Mouse (Mus musculus) adrenal gland, adult 2 months (tissue): Measurements from ENCODE around the gene Hspd1. TPM values are rescaled to one million over a fixed set of nuclear protein-coding genes. Genes with fewer than 3 reads are reported as not detected.
"Not testable (repeated sequence)": the region's sequence is repeated elsewhere in the genome, so short reads cannot be mapped to it uniquely, and the experiment has no call there.

ENCODE experiments used
- DNase-seq: peaks from one replicate; pipeline ENCODE4 v3.0.0; 2021
- polyA plus RNA-seq: library from polyadenylated mRNA; depleted of rRNA; stranded (reverse); fragments of >200 nt; gene quantifications from 2 replicates; pipeline ENCODE4 v1.2.3, GENCODE M21; 2012
- total RNA-seq, 2 experiments: library from RNA; stranded (reverse); gene quantifications; 2 replicates each; pipeline ENCODE4 v1.2.3; 2021

The Hspd1 gene
- total and polyA plus RNA-seq, 3 experiments: 38.9 to 1,353 (median 1,172) TPM

DNA sequence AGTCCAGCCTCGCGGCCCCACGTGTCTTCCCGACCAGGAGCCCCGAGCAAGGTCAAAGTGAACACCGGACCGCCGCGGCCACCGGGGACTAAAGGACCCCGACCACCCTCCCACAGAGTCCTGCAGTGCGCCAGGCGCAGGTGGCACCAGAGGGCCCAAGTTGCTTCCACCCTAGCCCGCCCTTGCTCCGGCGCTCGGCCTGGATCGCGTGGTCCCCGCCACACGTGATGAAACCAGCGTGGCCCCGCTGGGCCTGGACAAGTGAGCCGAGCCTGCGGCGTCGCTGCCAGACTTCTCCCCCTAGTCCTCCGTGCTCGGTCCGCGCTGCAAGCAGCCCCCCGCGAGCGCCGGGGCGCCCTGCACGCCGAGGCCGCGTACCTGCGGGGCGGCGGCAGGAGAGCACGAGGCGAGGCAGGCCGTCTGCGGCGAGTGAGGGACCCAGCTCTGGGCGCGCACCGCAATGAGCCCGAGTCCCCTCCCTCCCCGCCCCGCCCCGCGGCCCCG is 590 bp downstream of the Hspd1 start:
- DNase-seq: no peak

DNA sequence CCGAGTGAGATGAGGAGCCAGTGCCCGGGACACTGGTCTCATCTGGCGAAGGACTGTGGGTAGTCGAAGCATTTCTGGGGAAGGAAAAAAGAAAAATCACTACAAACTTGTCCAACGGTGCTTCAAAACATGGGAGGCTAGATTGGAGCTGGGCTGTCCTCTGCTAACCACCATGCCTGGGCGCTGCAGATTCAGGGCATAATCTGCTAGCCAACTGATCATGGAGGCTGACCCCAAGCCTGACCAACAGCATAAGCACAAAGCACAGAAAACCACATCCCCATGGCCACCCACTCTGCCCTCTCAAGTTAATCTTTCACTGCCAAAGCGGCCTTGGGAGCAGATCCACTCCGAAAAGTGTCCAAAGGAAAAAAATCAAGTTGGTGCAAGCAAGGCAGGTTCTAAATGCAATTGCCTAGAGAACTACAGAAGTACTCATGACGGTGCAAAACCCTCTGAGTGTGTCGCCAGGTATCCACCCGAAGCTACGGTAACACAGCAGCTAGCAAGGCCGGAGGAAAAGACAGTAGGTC is 1.1 kb downstream of the Hspd1 start:
- DNase-seq: peak; percentile 69

DNA sequence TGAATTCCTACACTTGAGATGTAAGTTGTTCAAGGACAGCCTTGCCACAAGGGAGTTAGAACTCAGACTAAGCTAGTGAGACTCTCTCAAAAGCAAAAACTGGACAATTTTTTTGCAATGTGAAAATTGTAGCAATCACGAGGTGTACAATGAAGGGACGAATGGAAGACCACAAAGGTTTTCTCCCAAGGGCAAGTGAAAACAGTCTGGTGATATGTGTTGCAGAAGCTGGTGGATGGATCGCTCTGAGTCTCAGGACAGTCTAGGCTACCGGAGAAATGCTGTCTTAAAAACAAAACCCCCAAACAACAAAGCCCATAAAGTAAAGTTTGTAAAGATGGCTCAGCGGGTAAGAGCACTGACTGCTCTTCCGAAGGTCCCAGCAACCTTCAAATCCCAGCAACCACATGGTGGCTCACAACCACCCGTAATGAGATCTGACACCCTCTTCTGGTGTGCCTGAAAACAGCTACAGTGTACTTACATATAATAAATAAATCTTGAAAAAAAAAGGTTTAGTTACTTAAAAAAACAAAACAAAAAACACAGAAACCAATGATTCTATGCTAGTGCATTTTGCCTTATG is 2.2 kb downstream of the Hspd1 start:
- peak; percentile 39 for DNase-seq

DNA sequence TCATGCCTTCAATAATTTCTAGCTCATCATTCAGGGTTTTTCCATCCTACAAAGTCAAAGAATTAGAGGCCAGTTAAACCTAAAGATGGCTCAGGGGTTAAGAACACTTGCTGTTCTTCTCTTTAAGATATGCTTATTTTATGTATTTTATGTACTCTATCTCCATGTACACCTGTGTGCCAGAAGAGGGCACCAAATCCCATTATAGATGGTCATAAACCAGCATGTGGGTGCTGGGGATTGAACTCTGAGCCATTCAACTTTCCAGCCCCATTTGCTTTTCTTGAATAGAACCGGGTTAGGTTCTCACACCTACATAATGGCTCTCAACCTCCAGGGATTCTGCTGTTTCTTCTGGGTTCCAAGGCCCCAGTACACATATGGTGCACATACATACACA is 5.9 kb downstream of the Hspd1 start:
- DNase-seq: no peak

DNA sequence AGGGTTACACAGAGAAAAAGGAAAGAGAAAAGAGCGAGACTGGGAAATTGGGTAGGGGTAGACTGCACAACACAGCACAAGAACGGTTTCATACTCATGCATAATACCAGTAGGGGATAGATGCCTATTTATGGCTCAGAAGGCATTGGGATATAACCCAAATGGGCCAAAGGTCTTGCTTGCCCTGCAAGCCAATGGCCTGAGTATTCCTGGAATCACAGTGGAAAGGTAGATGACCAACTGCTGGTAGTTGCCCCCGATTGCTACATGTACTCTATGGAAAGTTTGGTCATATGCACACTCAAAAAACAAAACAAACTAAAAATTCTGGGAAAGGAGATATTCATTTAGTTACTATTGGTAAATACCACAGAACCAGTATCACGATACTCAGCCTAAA is 8.4 kb downstream of the Hspd1 start:
- no peak for DNase-seq

DNA sequence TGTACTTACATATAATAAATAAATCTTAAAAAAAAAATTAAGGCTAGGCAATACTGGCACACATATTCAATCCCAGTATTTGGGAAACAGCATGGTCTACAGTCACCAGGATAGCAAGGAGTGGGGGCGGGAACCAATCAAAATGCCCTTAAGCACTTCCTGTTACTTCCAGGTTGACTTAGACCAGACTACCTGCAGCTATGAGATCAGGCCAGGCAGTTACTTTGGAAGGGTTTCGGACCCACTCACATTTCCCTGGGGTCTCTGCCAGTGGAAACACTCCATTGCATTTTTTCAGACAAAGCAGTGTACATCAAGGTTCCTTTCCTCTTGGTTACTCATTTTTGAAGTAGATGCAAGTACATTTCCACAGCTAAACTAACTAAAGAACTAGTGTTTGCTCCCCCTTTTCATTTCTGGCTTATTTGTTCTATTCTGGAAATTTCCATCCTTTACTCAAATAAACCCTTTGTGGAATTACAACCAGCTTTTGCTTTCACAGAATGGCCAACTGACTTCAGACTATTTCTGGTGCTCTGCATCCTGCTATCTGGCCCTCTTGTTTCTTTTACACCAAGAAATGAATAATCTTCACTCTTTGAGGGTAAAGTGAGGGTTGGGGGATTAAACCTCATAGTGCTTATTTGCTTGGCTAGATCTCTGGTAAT is 11.1 kb downstream of the Hspd1 start:
- DNase-seq: no peak

DNA sequence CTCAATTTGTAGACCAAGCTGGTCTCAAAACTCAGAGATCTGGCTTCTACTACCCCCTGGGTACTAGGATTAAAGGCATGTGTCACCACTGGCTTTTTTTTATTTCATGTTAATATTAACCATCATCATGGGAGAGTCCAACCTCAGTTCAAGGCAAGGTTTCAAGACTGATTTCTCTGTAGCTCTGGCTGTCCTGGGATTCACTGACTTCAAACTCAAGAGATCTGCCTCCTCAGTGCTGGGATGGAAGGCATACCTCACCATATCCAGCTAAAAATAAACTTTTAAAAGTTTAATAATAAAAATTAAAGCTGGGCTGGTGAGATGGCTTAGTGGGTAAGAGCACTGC is 11.7 kb downstream of the Hspd1 start:
- DNase-seq: no peak

DNA sequence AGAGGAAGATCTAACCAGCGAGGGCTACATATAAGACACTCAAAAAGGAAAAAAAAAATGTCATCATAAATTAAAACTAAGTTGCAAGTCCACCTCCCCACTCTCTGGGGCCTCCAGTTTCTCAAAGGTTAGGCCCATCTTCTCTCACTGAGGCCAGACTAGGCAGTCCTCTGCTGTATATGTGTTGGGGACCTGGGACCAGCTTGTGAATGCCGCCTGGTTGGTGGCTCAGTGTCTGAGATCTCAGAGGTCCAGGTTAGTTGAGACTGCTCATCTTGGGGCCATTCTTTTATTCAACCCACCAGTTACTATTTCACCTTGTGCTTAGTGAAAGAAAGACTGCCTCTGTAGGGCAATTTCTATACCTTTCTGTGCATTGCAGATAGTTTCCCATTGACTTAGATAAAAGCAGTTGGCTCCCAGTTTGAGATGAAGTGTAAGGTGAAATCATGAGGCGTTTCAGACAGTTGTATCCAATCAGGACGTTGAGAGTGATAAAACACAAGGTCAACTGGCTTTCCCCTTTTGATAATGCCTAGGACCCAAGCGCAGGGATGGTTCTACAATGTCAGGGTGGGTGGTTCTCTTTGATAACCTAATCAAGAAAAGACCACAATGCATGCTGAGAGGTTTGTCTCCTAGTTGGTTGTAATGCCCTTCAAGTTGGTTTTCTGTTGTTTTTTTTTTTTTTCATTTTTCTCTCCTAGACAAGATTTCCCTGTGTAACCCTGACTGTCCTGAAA is 12.2 kb downstream of the Hspd1 start:
- DNase-seq: no peak

DNA sequence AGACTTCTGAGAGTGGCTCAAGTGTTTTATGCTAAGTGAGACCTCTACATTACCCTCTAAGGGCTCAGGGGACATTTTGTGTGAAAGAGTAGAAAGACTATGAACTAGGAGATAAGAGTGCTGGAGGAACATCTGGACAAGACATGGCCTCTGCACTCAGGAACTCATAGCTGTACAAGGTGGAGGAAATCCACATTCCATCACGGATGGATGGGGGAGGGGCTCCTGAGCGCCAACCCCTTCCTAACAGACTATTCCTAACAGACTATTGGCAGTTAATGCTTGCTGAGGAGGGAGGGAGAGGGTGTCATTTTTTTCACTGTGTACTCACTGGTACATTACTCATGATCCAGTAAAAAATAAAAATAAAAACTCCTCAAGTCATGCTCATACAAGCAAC is 13.3 kb downstream of the Hspd1 start:
- DNase-seq: no peak

DNA sequence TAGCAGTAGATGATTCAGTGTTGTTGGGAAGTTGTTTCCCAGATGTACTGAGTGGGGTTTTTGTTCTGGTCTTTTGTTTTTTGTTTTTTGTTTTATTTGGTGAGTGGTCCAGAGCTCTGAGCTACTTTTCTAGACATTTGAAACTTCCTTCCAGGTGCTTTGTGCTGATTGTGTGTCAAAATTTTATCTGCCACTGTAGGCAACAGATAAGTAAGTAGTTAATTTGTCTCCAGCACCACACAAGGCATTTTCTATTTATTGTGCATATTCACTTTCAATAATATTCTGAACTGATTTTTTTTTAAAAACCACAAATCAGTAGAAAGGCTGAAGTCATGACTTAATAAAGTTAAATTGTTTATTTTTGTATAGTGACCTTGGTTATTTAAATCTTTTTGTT is 15.7 kb downstream of the Hspd1 start:
- DNase-seq: not testable (repeated sequence)

DNA sequence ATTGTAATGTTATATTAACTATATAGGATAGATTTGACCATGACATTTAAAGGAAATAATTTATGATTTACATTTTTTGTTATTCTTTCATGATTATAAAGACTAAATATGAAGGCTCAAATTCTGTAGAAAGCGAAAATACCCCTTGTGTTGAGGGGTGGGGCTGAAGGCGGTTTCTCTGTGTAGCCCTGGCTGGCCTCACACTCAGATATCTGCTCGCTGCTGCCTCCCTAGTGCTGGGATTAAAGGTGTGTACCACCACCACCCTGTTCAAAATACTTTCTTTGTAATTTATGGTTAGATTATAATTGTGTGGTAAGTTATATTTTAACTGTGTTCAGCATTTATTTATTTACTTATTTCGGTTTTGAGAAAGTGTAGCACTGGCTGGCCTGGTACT is 26.3 kb downstream of the Hspd1 start:
- no peak for DNase-seq

DNA sequence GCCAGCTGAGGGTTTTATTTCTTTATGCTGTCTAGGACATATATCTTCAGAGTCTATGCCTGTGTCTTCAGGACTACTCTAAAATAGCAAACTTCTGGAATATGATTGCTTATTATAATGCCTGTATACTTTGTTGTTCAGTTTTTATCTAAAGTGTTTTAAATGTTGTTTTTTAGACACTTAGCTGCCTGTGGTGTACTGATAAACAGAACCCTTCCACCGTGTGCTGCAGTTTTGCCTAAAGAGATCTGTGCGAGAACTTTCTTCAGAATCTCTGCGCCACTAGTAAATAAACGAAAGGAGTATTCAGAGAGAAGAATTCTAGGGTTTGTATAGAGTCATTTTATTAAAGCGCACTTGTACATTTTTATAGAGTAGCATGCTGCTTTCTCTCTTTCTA is 26.9 kb downstream of the Hspd1 start:
- no peak for DNase-seq

DNA sequence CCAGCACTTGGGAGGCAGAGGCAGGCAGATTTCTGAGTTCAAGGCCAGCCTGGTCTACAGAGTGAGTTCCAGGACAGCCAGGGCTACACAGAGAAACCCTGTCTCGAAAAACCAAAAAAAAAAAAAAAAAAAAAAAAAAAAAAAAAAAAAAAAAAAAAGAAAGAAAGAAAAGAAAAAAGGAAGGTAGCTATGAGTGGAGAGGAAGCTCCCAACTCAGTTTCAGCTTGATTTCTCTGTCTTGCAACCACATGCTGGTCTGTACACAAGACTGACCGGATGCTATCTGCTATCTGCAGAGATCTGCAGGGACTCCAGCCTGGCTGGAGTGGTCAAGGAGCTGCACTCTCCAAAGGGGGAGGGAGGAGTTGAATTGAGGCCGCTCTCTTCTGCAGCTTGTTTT is 29.7 kb downstream of the Hspd1 start:
- DNase-seq: not testable (repeated sequence)

DNA sequence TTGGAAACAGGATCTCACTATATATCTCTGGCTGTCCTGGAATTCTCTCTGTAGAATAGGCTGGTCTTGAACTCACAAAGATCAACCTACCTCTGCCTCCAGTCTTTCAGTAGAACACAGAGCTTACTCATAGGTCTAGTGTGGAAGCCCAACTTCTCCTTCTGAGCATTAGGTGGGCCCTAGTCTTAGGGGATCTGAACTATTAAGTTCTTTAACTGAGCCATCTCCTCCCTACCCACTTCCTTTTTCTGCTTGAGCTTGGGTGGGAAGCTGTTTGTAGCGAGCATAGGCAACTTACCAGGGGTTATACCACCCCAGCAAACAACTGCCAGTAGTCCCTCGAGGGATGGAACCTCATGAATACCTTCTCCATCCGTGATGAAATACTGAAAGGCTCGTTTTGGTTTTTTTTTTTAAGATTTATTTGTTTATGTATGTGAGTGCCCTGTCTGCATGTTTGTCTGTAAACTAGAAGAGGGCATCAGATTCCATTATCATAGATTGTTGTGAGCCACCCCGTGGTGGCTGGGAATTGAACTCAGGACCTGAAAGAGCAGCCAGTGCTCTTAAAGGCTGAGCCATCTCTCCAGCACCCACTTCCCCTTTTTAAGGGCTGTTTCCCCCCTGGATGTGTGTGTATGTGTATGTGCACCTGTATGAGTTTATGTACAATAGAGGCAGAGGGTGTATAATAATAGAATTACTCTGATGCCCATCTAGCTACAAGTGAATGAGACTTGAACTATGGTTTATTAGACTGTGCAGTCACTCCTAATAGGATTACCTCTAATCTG is 32.5 kb downstream of the Hspd1 start:
- no peak for DNase-seq

DNA sequence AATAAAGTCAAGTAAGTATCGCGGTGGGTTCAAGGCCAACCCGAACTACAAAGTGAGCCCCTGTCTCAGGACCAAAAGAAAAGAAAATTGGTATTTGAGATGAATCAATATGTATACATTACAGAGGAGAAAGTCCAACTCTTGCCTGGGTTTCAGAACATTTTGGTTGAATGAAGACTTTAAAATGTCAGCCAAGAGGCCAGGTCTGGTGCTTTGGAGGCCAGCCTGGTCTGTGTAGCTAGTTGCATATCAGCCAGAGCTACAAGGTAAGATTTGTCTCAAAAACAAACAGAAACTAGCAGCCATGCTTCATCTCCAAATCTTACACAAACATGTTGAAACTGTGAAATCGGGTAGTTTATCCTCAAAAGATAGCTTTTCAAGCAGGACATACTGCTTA is 34.4 kb downstream of the Hspd1 start:
- no peak for DNase-seq

DNA sequence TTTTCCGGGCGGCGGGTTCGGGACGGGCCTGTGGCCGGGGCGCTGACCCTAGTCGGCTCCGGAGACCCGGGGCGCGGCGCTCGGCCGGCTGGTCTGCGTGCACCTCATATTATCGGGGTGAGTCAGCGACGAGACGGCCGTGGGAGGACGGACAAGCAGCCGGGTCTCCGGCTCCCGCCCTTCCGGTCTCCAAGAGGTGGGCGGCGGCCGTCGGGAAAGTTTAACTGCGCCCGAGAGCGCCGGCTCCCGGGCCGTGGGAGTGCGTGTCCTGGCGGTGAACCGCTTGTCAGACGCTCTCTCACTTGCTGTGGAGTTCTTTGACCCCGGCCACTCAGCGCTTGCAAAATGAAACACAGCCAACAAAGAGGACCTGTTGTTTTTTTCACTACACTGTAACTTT is 35.0 kb downstream of the Hspd1 start:
- DNase-seq: peak; percentile 93

DNA sequence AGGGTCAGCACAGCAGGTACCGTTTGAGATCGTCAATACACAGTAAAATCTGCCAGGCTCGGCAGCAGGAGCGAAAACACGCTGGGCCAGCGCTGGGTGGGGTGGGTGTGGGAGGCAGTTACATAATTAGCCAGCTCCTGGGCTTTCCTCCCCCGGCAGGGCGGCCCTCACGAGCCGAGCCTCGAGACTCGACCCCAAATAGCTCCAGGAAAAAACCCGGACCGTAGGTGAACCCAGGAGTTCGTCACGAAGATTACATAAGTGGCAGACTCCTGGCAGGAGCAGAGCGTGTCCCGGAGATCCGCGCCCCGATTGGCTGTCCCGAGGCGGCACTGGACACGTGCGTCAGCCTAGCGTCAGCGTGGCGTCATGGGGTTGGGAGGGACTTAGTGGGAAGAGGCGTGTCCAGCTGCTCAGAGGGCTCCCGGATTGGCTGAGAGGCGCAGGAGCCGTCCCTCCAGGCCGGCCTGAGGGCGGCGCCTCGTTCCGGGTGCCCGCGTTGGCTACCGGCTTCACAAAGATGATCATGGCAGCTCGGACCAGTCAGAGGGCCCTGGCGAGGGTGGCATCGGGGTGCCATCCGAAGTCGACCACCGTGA is 35.6 kb downstream of the Hspd1 start, which contains the start of gene Coq10b:
TSS of gene Coq10b (plus strand) at position 416 of the 599 bp plus-strand sequence.
- peak; percentile 100 for DNase-seq

DNA sequence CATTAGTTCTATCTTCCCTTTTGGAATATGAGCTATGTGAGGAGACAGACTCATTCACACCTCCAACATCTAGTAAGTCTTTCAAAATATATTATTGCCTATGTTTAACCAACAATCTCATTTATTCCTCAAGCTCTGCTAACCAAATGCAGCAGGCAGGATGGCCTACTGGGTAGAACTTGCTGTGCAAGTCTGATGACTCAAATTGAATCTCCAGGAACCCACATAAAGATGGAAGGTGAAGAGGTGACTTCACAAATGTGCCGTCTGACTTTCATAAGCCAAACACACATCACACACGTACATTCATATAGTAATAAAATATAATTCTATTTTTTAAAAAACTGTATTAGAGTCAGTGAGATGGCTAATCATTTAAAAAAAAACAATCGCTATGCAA is 36.4 kb downstream of the Hspd1 start:
- DNase-seq: no peak

DNA sequence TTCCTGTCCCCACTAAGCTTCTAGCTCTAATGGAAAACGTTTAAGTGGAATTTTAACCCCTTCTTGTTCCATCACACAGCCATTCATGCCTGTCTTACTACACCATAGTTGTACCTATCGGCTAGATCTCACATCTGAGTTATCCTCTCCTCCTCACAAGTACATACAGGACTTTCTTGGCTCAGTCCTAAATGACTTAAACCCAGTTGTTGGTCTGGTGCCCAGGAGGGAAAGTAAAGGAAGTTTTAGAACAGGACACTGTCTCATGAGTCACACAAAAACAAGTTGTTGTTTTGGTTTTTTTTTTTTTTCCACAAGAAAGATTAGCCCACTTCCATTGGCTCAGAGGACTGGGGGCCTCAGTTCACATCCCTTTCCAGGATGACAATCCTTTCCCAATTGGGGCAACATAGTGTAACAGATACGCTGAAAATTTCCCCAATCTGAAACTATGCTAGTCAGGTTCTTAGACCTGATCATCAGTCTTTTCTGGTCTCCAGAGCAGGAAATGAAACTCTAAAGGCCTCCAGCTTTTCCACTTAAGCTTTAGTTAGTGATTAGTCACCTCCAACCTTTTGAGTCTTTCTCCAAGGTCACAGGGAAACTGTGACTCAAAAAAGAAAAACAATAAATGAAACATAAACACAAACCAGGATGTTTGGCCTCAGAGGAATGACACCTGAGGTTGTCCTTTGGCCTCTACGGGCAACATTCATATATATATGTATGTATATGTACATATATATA is 39.0 kb downstream of the Hspd1 start:
- no peak for DNase-seq

DNA sequence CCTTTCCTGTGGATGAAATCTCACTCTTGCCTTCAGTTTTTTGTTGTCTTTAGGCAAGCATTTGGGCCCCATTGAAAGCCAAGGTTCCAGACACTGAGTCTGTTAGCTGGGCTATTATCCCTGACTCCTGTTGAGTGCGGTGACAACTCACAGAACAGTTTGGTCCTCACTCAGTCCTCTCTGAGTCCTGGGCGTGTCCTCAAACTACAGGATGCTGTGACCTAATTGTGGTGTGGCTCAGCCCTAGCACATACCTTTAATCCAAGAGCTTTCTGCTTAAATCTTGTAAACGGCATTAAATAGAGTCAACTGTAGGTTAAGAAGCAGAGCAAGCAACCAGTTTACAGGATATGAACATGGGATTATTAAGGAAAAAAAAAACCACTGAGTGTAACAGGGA is 44.9 kb downstream of the Hspd1 start:
- no peak for DNase-seq

DNA sequence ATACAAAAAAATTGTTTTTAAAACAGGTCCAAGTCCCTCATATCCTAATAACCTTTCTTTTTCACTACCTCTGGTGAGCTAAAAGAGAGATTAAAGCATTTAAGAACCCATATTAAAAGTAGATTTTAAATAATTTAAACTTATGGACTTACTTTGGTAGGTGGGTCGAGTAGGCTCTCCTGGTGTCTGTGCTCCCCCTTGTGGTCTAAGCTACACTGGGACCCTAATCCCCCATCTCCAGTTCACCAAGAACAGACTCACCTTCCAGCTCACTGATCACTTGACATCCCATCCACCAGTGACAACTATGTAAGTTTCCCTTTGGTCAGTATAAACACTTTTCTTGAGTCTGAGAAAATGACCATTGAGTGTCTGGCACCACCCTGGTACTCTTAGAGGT is 45.8 kb downstream of the Hspd1 start:
- DNase-seq: no peak
